Mouse (Mus musculus) limb, embryonic 14.5 days (tissue): ENCODE results near the gene Gm20388. TPM values are rescaled to one million over a fixed set of nuclear protein-coding genes. Genes with fewer than 3 reads are reported as not detected.

Experiments
- ATAC-seq: fragments of 200-750 bp; cut with Nextera tagmentation; 2 replicates; pipeline ENCODE4 v1.8.0; 2017; ENCODE audit warnings: low read depth, moderate number of reproducible peaks, moderate TSS enrichment; ENCODE audit not compliant: low FRiP score
- DNase-seq: peaks from one replicate; pipeline ENCODE4 v3.0.0-alpha.2; 2015; ENCODE audit warnings: low spot score
- H3K27ac ChIP-seq: fragments of 300-500 bp; sonication (generic); replicated peaks from 2 replicates; pipeline ENCODE4 v1.5.1; 2014; ENCODE audit warnings: low read depth, mild to moderate bottlenecking, low read length, moderate library complexity, mixed read lengths
- H3K27me3 ChIP-seq: fragments of 300-500 bp; sonication (generic); 2 replicates; pipeline ENCODE4 v1.6.1; 2014; ENCODE audit warnings: low read length, mixed read lengths; ENCODE audit not compliant: control insufficient read depth, insufficient read depth
- H3K36me3 ChIP-seq: fragments of 300-500 bp; sonication (generic); 2 replicates; pipeline ENCODE4 v1.6.1; 2014; ENCODE audit warnings: mild to moderate bottlenecking, low read length, moderate library complexity, mixed read lengths; ENCODE audit not compliant: control insufficient read depth, insufficient read depth
- H3K4me1 ChIP-seq: fragments of 300-500 bp; sonication (generic); 2 replicates; pipeline ENCODE4 v1.6.1; 2014; ENCODE audit warnings: antibody characterized with exemption, low read length, mixed read lengths; ENCODE audit not compliant: control insufficient read depth, insufficient read depth
- H3K4me2 ChIP-seq: fragments of 300-500 bp; sonication (generic); replicated peaks from 2 replicates; pipeline ENCODE4 v1.6.1; 2014; ENCODE audit warnings: low read depth, mild to moderate bottlenecking, low read length, moderate library complexity; ENCODE audit not compliant: severe bottlenecking
- H3K4me3 ChIP-seq: fragments of 300-500 bp; sonication (generic); replicated peaks from 2 replicates; pipeline ENCODE4 v1.5.1; 2014; ENCODE audit warnings: low read length
- H3K9ac ChIP-seq: fragments of 300-500 bp; sonication (generic); 2 replicates; pipeline ENCODE4 v1.6.1; 2014; ENCODE audit warnings: mild to moderate bottlenecking, low read depth, low read length, moderate library complexity; ENCODE audit not compliant: severe bottlenecking
- H3K9me3 ChIP-seq: fragments of 300-500 bp; sonication (generic); 2 replicates; pipeline ENCODE4 v1.6.1; 2016; ENCODE audit warnings: low read length; ENCODE audit not compliant: control insufficient read depth
- POLR2A ChIP-seq: fragments of 200-500 bp; IDR thresholded peaks from 2 replicates; pipeline ENCODE4 v1.8.0; 2012; ENCODE audit warnings: inconsistent platforms, mild to moderate bottlenecking, moderate library complexity, borderline replicate concordance; ENCODE audit not compliant: insufficient read depth, insufficient read length; ENCODE audit errors: extremely low read depth
- WGBS: fragments of 180-500 bp; shearing (Covaris S2); extraction: QIAGEN DNeasy Blood & Tissue Kit; methylation state at CpG from one replicate; pipeline ENCODE4 v1.1.7; 2014; 5-methylcytosine and 5-hydroxymethylcytosine counted together
- polyA plus RNA-seq, 2 experiments: library from polyadenylated mRNA; depleted of rRNA in 1 of 2; stranded (reverse) in 1 of 2; unstranded in 1 of 2; fragments of >200 nt; fragmentation: Nextera tagmentation in 1 of 2; extraction: Ambion mirVana in 1 of 2; gene quantifications; 2 replicates each; pipeline versions ENCODE4 v1.2.1 to v1.2.3; 2012 to 2014

Gm20388 gene
- polyA plus RNA-seq, 2 experiments, result 1.9 to 49.9 TPM

GRCm38 (mm10) chr8:120426622-120427385 lies 516.2 kb downstream of the Gm20388 start:
- Histone ChIP-seq H3K4me1 (peaks cover 49% of the 10 kb centered on the region), H3K27me3 (no peaks in the 10 kb centered on the region), H3K9me3 (no peaks in the 10 kb centered on the region), H3K9ac (no peak overlapping the region), H3K4me2 (no peak overlapping the region; the same call in 1 of the 2 replicates), H3K36me3 (no peaks in the 10 kb centered on the region), H3K4me3 (no peak overlapping the region), H3K27ac (peak overlapping the region; percentile 70)
- WGBS, result 33% methylated on average over 20 of the region's 20 CpGs
- no peak for TF ChIP-seq POLR2A
- DNase-seq, result peak; percentile 61
- ATAC-seq, result no peak

- WGBS, result 60% methylated on average over 5 of the region's 5 CpGs
- no peak for ATAC-seq
Measured at GRCm38 (mm10) chr8:120428492-120428891, 517.9 kb downstream of the Gm20388 start.

GRCm38 (mm10) chr8:120429116-120429515 lies 518.5 kb downstream of the Gm20388 start:
- WGBS, result 100% methylated on average over 1 of the region's 1 CpGs
- no peak for ATAC-seq
- H3K36me3 ChIP-seq, result no peaks in the 10 kb centered on the region; the same call in 1 of the 2 replicates

More at GRCm38 (mm10) chr8:120428492-120428891, 517.9 kb downstream of the Gm20388 start:
- H3K4me3 ChIP-seq, result no peak overlapping the region
- H3K27ac ChIP-seq, result no peak overlapping the region
- H3K9ac ChIP-seq, result no peak overlapping the region
- DNase-seq, result no peak
- no peak overlapping the region for H3K4me2 ChIP-seq
- H3K4me1 ChIP-seq, result peaks cover 46% of the 10 kb centered on the region
- no peaks in the 10 kb centered on the region for H3K36me3 ChIP-seq
- no peaks in the 10 kb centered on the region for H3K27me3 ChIP-seq
- H3K9me3 ChIP-seq, result 0 out of 2 replicates have a peak, but pooled peaks cover under 1% of the 10 kb centered on the region
- TF ChIP-seq POLR2A, result no peak

GRCm38 (mm10) chr8:120431042-120431441 lies 520.4 kb downstream of the Gm20388 start:
- H3K36me3 ChIP-seq, result no peaks in the 10 kb centered on the region; the same call in 1 of the 2 replicates
- 0 out of 2 replicates have a peak, but pooled peaks cover 5% of the 10 kb centered on the region for H3K9me3 ChIP-seq
- WGBS, result 81% methylated on average over 12 of the region's 12 CpGs
- no peak for TF ChIP-seq POLR2A
- H3K27ac ChIP-seq, result no peak overlapping the region
- H3K9ac ChIP-seq, result no peak overlapping the region
- H3K4me1 ChIP-seq, result peaks cover 21% of the 10 kb centered on the region
- no peak overlapping the region for H3K4me3 ChIP-seq
- ATAC-seq (no peak), DNase-seq (no peak)
- no peaks in the 10 kb centered on the region for H3K27me3 ChIP-seq
- no peak overlapping the region for H3K4me2 ChIP-seq

More at GRCm38 (mm10) chr8:120429116-120429515, 518.5 kb downstream of the Gm20388 start:
- Histone ChIP-seq H3K27me3 (no peaks in the 10 kb centered on the region), H3K27ac (no peak overlapping the region), H3K9me3 (0 out of 2 replicates have a peak, but pooled peaks cover 5% of the 10 kb centered on the region), H3K9ac (no peak overlapping the region), H3K4me1 (peaks cover 40% of the 10 kb centered on the region), H3K4me2 (no peak overlapping the region), H3K4me3 (no peak overlapping the region)
- no peak for DNase-seq
- no peak for TF ChIP-seq POLR2A

GRCm38 (mm10) chr8:120432438-120432837 lies 521.8 kb downstream of the Gm20388 start:
- Histone ChIP-seq H3K36me3 (no peaks in the 10 kb centered on the region; the same call in 1 of the 2 replicates), H3K4me1 (peaks cover 18% of the 10 kb centered on the region), H3K9me3 (0 out of 2 replicates have a peak, but pooled peaks cover 5% of the 10 kb centered on the region), H3K27ac (no peak overlapping the region), H3K9ac (no peak overlapping the region), H3K4me3 (no peak overlapping the region), H3K27me3 (no peaks in the 10 kb centered on the region), H3K4me2 (no peak overlapping the region)
- no peak for ATAC-seq
- WGBS, result 67% methylated on average over 7 of the region's 7 CpGs
- no peak for TF ChIP-seq POLR2A
- DNase-seq, result no peak
